Mouse (Mus musculus) B cell, adult (primary cell): ENCODE results near the gene Fam122a. TPM values are rescaled to one million over a fixed set of nuclear protein-coding genes. Genes with fewer than 3 reads are reported as not detected.

Experiments used
- total RNA-seq: library from RNA; stranded (reverse); gene quantifications from 4 replicates; pipeline ENCODE4 v1.2.4, GENCODE M21; 2023; ENCODE audit not compliant: inconsistent age

The Fam122a gene
- total RNA-seq, result 30.3 to 38.0 TPM (median 36.0 TPM) in 4 replicates

DNA sequence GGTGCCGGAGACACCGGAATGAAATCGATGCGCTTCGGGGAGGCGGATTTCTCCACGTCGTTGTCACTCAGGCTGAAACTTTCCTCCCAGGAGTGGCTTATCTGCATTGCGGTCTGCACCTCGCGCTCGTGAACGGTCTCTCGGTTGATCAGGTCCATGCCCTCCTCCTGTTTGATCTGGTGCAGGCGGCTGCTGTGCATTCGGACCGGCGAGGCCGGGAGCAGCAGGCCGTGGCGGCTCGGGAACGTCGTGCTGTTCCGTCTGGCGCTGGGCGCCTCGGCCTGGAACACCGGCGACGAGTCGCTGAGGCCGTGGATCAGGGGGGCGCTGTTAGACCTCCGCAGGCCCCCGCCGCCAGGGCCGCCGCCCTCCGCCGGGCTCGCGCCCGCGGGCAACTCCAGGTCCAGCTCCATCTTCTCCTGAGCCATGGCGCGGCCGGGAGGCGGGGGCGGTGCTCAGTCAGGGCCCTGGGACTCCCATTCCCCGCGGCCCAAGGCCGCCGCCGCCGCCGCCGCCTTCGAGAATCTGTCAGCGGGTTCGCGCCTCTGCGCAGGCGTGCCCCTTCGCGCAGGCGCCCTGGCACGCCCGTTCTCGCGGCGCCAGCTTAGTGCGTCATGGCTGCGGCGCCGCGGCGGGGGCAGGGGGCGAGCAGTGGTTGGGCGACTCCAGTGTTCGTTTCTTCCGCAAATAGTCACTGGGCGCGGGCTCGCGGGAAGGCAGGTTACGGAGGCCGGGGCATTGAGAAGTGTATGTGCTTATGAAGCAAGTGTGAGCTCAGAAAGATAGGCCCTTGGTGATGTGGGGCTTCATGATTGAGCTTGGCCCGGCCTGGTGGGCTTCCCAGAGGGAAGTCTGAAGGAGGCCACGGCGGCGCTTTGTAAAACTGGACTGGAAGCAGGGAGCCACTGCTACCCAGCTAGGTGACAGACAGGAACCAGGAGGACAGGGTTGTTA lies at the start of gene Fam122a:
Gene Fam122a, minus strand, starts transcription at position 428 of the 954 bp plus-strand sequence.

Other genes with a start within 250 kb of the Fam122a start
- gene Fxn, start 196.8 kb downstream of the Fam122a start, total RNA-seq, result 9.6 to 13.8 TPM (median 11.6 TPM) in 4 replicates
- 12.5 to 17.3 TPM (median 14.1 TPM) in 4 replicates for gene Pip5k1b, start 78.5 kb upstream of the Fam122a start, total RNA-seq
- gene Tmem252, start 196.7 kb upstream of the Fam122a start, total RNA-seq, result 0.16 TPM in 1 of 4 replicates, not detected in the others